Mouse (Mus musculus) heart, postnatal 0 days (tissue): ENCODE results near the gene Kif4.

Source experiments
- CTCF ChIP-seq: IDR thresholded peaks from 2 replicates; pipeline ENCODE4 v1.5.1; 2016; ENCODE audit warnings: antibody characterized with exemption, control low read depth, low read depth
- EP300 ChIP-seq: IDR thresholded peaks from 2 replicates; pipeline ENCODE4 v1.6.1; 2016; ENCODE audit warnings: antibody characterized with exemption, low read depth

GRCm38 (mm10) chrX:100728947-100729346, 103.4 kb downstream of the Kif4 start:
- no peak for TF ChIP-seq CTCF
- no peak for TF ChIP-seq EP300
